Comparison of ENCODE assay signal across 8 mouse cellular contexts in genomic region chr19:4037788-4038232, GRCm38 (mm10). TPM values are rescaled to one million over a fixed set of nuclear protein-coding genes. Genes with fewer than 3 reads are reported as not detected.
DNase-seq lines count a peak whose midpoint lies in the region; ATAC-seq and TF ChIP-seq lines count a peak whose summit lies in the region.

Gstp1 (minus strand) TSS chr19:4037985.

- peak; percentile 93 for ATAC-seq in activated CD4-positive, CD25-positive, alpha-beta regulatory T cell, adult 4 months
- peak; percentile 91 for ATAC-seq in hindbrain, postnatal 0 days

- DNase-seq in gastrocnemius, adult 8-10 months (ENCODE audit: low spot score in 2 of 2): peak; percentile 83 to 88
- peak; percentile 90 for DNase-seq in hindbrain, postnatal 0 days (ENCODE audit: low spot score)
- DNase-seq in left cerebral cortex, adult 18-20 months (ENCODE audit: low spot score in 2 of 2): peak; percentile 87 to 90
- DNase-seq in lung, postnatal 4 days: peak; percentile 92 to 93
- DNase-seq in retina, postnatal 7 days (ENCODE audit: low read depth, low spot score): peak; percentile 65
- DNase-seq in urinary bladder, adult 18-20 months (ENCODE audit: low spot score in 2 of 2): peak; percentile 87 to 90

- no peaks in the 10 kb centered on the region for H3K9me3 ChIP-seq in hindbrain, postnatal 0 days (ENCODE audit: low read length)

- 0 out of 2 replicates have a peak within 1 kb of the TSS, but pooled peaks have one; percentile 55 for H3K27ac ChIP-seq in cortical plate, adult 2 months (ENCODE audit: insufficient read depth, low read length)
- peak within 1 kb of the TSS; percentile 70 for H3K27ac ChIP-seq in hindbrain, postnatal 0 days

- H3K27me3 ChIP-seq in hindbrain, postnatal 0 days (ENCODE audit: insufficient read depth, low read length): no peaks in the 10 kb centered on the region

- peak within 1 kb of the TSS; percentile 69 for H3K9ac ChIP-seq in hindbrain, postnatal 0 days (replicated peaks; ENCODE audit: low read length)

- H3K4me3 ChIP-seq in cortical plate, adult 2 months (ENCODE audit: insufficient read depth, low read length): peak within 1 kb of the TSS; percentile 64
- H3K4me3 ChIP-seq in hindbrain, postnatal 0 days (ENCODE audit: low read length): peak within 1 kb of the TSS; percentile 62

- TF ChIP-seq POLR2A in cortical plate, adult 2 months (IDR thresholded peaks at IDR 0.05; ENCODE audit: extremely low read depth, insufficient read depth, low read length): peak; percentile 96

- WGBS in hindbrain, postnatal 0 days: 0% methylated on average over 26 of the region's 26 CpGs

- H3K36me3 ChIP-seq in hindbrain, postnatal 0 days (ENCODE audit: insufficient read depth, low read length): no peaks in the 10 kb centered on the region

- peaks cover 2% of the 10 kb centered on the region; the same call in 1 of the 2 replicates for H3K4me1 ChIP-seq in cortical plate, adult 2 months (ENCODE audit: control insufficient read depth, insufficient read depth, low read length)
- H3K4me1 ChIP-seq in hindbrain, postnatal 0 days (ENCODE audit: insufficient read depth, low read length): 0 out of 2 replicates have a peak, but pooled peaks cover 4% of the 10 kb centered on the region

- peak within 1 kb of the TSS; percentile 71 for H3K4me2 ChIP-seq in hindbrain, postnatal 0 days (ENCODE audit: low read depth, low read length)

- TF ChIP-seq CTCF in cortical plate, adult 2 months (IDR thresholded peaks at IDR 0.05; ENCODE audit: extremely low read depth, insufficient read depth, low read length): no peak
- peak; percentile 47 for TF ChIP-seq CTCF in hindbrain, postnatal 0 days (IDR thresholded peaks at IDR 0.05; ENCODE audit: low read depth)

RNA-seq across cellular contexts. Expression of gene Gstp1, which starts in this region (rescaled TPM):
- 100 to 1,000 TPM; 481 to 485 TPM for polyA plus RNA-seq in activated CD4-positive, CD25-positive, alpha-beta regulatory T cell, adult 4 months (2017; shearing (Covaris generic))
- 511 and 557 TPM in 2 replicates for polyA plus RNA-seq in cortical plate, adult 2 months (2012; rRNA removed)
- 100 to 1,000 TPM; 411 to 453 (median 419) TPM for total RNA-seq in gastrocnemius, adult 8-10 months (2022)
- total RNA-seq in hindbrain, postnatal 0 days (2014; rRNA removed): 317 and 335 TPM in 2 replicates
- 575 and 599 TPM in 2 replicates for polyA plus RNA-seq in hindbrain, postnatal 0 days (2015; fragmentation: Nextera tagmentation; extraction: Ambion mirVana)
- 100 to 1,000 TPM; 353 to 399 TPM for total RNA-seq in left cerebral cortex, adult 18-20 months (2021)

Comparison
In these comparisons a context has a peak if more than half of its experiments do, and no peak if none do; other contexts are left out.
1. Peak in every context shown above with its lines: DNase-seq, ATAC-seq, H3K4me3 ChIP-seq and H3K27ac ChIP-seq.